Mouse (Mus musculus) cerebellum, adult 8-10 months (tissue): ENCODE data around the gene Abcc12.

Source experiments
- DNase-seq: peaks from one replicate; pipeline ENCODE4 v3.0.0; 2022

Gene Abcc12

GRCm38 (mm10) chr8:86578076-86578475 lies 2.4 kb downstream of the Abcc12 start:
- peak; percentile 93 for DNase-seq

- DNase-seq: no peak
Observed at GRCm38 (mm10) chr8:86577547-86577946, 2.9 kb downstream of the Abcc12 start.

DNA sequence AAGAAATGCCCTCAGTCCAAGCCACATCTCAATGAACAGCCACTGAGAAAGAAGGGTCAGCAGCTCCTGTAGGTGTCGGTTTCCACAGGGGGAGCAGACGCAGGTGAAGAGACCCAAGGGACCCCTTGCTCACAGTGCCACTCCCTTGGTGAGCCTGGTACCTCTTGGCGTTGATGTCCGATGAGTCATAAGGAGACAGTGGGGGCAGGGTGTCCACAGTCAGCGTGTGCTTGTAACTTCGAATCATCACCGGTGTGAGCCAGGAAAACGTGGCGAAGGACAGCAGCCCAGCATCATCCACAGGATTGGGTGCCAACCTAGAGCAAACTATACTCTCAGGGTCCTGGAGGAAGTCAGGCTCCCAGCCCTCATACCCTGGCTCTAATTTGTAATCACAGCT lies 16.8 kb downstream of the Abcc12 start:
- no peak for DNase-seq

DNA sequence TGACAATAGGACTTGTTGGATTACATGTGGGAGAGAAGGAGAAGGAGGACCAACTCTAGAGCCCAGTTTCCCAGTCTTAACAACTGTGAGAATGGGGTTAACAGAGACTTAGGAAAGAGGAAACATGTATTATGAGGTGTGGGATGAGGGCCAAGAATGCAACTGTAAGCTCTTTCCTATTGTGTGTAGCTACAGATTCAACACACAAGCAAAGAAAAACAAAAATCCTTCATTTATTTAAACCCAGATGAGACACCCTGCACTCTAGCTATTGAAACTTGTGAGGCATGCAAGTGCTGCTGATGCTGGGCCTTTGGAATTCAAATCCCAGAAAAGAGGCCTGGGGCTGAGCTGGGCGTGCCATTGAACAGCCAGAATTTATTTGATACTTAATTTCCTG lies 18.7 kb downstream of the Abcc12 start:
- DNase-seq: no peak

- no peak for DNase-seq
Observed at GRCm38 (mm10) chr8:86560688-86561065, 19.8 kb downstream of the Abcc12 start.

DNA sequence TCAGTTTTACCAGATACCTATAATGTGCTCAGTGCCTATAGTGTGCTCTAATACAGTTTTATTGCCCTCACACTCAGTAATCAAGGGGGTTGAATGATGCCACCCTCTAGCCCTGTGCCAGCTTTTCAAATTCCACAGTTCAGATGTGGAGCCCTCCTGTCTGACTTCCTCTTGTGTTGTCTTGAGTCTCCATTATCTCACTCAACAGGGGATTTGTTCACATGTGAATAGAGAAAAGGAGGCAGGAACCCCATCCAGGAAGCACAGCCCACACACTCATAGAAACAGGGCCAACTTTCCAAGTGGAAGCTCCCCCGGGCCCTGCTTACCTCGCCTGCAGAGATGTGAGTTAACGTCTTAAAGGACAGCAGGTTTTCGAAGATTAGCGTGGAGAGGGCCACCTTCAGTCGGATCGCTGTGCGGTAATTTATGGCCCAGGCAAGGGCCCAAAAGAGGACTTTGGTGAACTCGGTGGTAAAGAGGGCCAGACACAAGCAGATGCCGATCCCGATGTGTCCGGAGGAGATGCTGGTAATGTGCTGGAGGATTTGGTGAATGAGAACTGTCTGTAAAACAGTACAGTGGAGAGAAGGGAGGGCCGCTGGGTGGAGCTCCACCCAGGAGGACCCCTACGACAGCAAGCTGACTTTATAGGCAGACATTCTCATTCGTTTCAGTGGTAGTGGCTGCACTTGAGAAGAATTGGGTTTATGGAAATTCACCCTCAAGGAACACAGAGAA lies 20.4 kb downstream of the Abcc12 start:
- no peak for DNase-seq

GRCm38 (mm10) chr8:86557186-86558045 lies 23.1 kb downstream of the Abcc12 start:
- peak; percentile 84 for DNase-seq

DNA sequence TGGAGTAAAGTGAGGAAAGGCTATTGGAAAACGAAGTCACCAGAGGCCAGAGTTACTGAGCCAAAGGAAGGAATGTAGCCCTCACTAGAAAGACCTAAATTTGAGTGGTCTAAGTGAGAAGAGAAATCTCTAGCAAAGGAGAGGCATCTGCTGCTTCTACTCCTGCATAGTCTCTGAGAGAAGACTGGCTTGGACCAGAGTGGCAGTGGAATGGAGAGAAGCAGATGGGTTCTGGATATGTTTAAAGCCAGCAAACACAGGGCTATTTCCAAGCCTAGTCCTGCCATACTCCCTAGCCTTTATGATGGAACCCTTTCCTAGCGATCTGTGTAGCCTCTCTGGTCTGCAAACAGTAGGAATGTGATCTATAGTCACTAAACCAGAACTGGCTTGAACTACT lies 24.9 kb downstream of the Abcc12 start:
- DNase-seq: no peak

- no peak for DNase-seq
Observed at GRCm38 (mm10) chr8:86554220-86554891, 26.1 kb downstream of the Abcc12 start.

DNA sequence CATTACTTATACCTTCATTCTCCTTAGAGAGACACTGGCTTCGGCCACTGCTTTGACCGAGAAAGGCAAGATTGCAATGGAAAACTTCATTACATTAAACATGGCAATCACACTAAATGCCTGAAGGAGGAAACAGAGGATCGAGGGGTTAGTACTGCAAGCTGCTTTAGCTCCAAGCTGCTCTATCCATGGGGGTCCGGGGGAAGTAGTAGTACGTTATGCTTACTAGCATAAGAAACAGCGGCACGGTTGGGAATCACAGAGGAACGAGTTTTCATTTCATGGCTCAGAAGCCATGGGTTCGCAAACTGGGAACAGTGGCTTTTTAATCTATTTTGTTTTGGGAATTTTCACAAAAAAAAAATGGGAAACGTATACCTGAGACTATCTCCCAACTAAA lies 30.0 kb downstream of the Abcc12 start:
- no peak for DNase-seq

GRCm38 (mm10) chr8:86546001-86546400 lies 34.5 kb downstream of the Abcc12 start:
- no peak for DNase-seq

DNA sequence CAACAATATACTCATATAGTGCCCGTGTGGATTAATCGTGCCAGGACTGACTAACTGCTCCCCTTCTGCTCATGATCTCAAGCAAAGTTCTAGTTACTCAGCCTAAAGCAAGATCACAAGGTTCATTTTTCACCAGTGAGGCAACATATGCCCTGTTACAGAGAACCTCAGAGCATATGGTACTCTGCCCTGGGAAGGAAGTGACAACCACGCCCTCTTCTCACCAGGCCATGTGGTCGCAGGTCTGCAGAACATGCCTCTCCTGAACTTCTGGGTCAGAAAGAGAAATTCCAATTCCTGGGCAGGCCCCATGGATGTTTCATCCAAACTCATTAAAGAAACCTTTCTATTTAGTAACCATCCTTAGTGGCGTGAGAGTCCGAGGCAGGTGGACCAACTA lies 39.6 kb downstream of the Abcc12 start:
- no peak for DNase-seq

DNA sequence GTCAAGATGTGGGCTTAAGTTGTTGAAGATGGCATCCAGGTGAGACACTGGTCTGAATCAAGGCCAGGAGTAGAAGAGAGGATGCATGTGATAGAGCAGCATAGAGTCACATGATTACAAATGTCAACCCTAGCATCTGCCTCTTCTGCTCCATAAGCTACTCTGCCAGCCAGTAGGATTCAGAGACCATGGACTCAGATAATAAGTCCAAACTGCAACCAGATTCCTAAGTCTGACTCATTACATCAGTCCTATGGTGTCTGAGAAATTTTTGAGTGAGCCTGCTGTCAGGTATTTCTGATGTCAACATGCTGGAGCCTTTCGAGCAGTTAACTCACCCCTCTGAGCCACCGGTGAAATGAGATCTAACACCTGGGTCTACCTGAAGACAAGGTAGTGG lies 40.1 kb downstream of the Abcc12 start:
- no peak for DNase-seq

DNA sequence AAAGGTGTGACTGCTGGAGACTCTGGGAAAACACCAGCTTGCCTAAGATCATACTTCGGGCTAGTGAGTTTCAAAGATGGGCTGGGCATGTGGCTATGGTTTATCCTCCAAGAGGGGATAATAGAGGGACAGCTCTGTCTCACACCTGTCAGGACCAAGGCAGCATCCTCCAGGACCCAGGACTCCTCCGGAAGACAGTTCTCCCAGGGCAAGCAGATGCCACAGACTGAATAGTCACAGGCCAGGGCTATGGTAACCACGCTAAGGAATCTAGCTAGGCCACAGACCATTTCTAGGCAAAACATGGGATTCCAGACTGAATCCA lies 43.9 kb downstream of the Abcc12 start:
- no peak for DNase-seq

GRCm38 (mm10) chr8:86535791-86536662 lies 44.5 kb downstream of the Abcc12 start:
- peak; percentile 92 for DNase-seq

GRCm38 (mm10) chr8:86535068-86535560 lies 45.4 kb downstream of the Abcc12 start:
- no peak for DNase-seq

- no peak for DNase-seq
Observed at GRCm38 (mm10) chr8:86529714-86530113, 50.8 kb downstream of the Abcc12 start.

GRCm38 (mm10) chr8:86527336-86528029 lies 53.0 kb downstream of the Abcc12 start:
- DNase-seq: peak; percentile 58

DNA sequence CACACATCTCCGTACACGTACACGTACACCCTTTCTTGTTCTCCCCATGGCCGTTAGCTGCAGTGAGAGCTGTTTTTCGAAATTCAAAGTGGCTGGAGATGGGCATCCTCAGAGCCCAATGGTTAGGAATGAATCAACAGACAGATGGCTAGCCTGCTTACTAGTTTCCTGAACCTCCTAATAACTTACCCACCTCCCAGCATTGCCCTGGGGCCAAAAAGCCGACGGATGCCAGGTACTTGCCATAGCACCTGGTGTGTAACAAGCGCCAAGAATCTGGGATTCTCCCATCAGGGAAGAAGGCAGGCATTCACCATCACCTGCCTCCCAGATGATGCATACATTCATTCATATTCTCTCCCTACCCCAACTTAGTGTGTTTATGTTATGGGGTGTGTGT lies 53.7 kb downstream of the Abcc12 start:
- DNase-seq: peak; percentile 92

- no peak for DNase-seq
Observed at GRCm38 (mm10) chr8:86514203-86514602, 66.3 kb downstream of the Abcc12 start.

- DNase-seq: no peak
Observed at GRCm38 (mm10) chr8:86512886-86513285, 67.6 kb downstream of the Abcc12 start.
